Mouse (Mus musculus) monocyte, adult 59 days (primary cell): Measurements from ENCODE around the gene Gm8232. TPM values are rescaled to one million over a fixed set of nuclear protein-coding genes. Genes with fewer than 3 reads are reported as not detected.

Source experiments
- total RNA-seq, 2 experiments: library from RNA; stranded (reverse); gene quantifications; one replicate each; pipeline ENCODE4 v1.2.4; 2023

Gm8232 gene
- not detected for total RNA-seq

GRCm38 (mm10) chr14:44433335-44433734, at the start of gene Gm8232:
Gene Gm8232 (plus strand): TSS chr14:44433635.

GRCm38 (mm10) chr14:44410588-44410987, 22.8 kb upstream of the Gm8232 start, which contains the start of gene Gm3371:
Gene Gm3371 (minus strand): TSS chr14:44410688.

Other genes starting within 250 kb of the Gm8232 start
- not detected for gene Gm8212, start 236.0 kb upstream of the Gm8232 start, total RNA-seq
- not detected for gene 4930503E14Rik, start 220.4 kb upstream of the Gm8232 start, total RNA-seq
- gene Gm8220, start 148.1 kb upstream of the Gm8232 start, total RNA-seq: not detected
- gene Gm5930, start 95.1 kb upstream of the Gm8232 start, total RNA-seq: not detected
- gene Gm8229, start 68.3 kb upstream of the Gm8232 start, total RNA-seq: not detected
- gene Gm3371, start 22.9 kb upstream of the Gm8232 start, total RNA-seq: not detected
- gene BC061237, start 58.8 kb downstream of the Gm8232 start, total RNA-seq: not detected
- not detected for gene Gm17093, start 84.6 kb downstream of the Gm8232 start, total RNA-seq
- gene Gm8247, start 149.5 kb downstream of the Gm8232 start, total RNA-seq: not detected
- gene Gm5624, start 194.3 kb downstream of the Gm8232 start, total RNA-seq: not detected